Mouse (Mus musculus) midbrain, postnatal 0 days (tissue): ENCODE measurements around the gene Srms. TPM values are rescaled to one million over a fixed set of nuclear protein-coding genes. Genes with fewer than 3 reads are reported as not detected.

ENCODE experiments used
- ATAC-seq: fragments of 200-750 bp; cut with Nextera tagmentation; 2 replicates; pipeline ENCODE4 v1.8.0; 2017; ENCODE audit warnings: moderate number of reproducible peaks, mild to moderate bottlenecking, moderate TSS enrichment, moderate library complexity; ENCODE audit not compliant: low FRiP score
- DNase-seq: peaks from one replicate; pipeline ENCODE4 v3.0.0-alpha.2; 2015; ENCODE audit warnings: low spot score
- H3K27ac ChIP-seq: fragments of 300-500 bp; sonication (generic); 2 replicates; pipeline ENCODE4 v1.5.1; 2014; ENCODE audit warnings: low read depth, mild to moderate bottlenecking, low read length, mixed read lengths
- H3K27me3 ChIP-seq: fragments of 300-500 bp; sonication (generic); 2 replicates; pipeline ENCODE4 v1.6.1; 2014; ENCODE audit warnings: low read length, control low read depth, mixed read lengths; ENCODE audit not compliant: insufficient read depth
- H3K36me3 ChIP-seq: fragments of 300-500 bp; sonication (generic); 2 replicates; pipeline ENCODE4 v1.6.1; 2014; ENCODE audit warnings: low read length, control low read depth, mixed read lengths; ENCODE audit not compliant: insufficient read depth
- H3K4me1 ChIP-seq: fragments of 300-500 bp; sonication (generic); 2 replicates; pipeline ENCODE4 v1.6.1; 2014; ENCODE audit warnings: mild to moderate bottlenecking, control low read depth, antibody characterized with exemption, low read length, mixed read lengths; ENCODE audit not compliant: insufficient read depth
- H3K4me2 ChIP-seq: fragments of 300-500 bp; sonication (generic); 2 replicates; pipeline ENCODE4 v1.6.1; 2014; ENCODE audit warnings: low read depth, mild to moderate bottlenecking, low read length, mixed read lengths; ENCODE audit not compliant: poor library complexity, severe bottlenecking
- H3K4me3 ChIP-seq: fragments of 300-500 bp; sonication (generic); 2 replicates; pipeline ENCODE4 v1.5.1; 2014; ENCODE audit warnings: low read depth, mild to moderate bottlenecking, low read length, moderate library complexity
- H3K9ac ChIP-seq: fragments of 300-500 bp; sonication (generic); replicated peaks from 2 replicates; pipeline ENCODE4 v1.6.1; 2014; ENCODE audit warnings: mild to moderate bottlenecking, low read length, moderate library complexity, mixed read lengths; ENCODE audit not compliant: poor library complexity, severe bottlenecking
- H3K9me3 ChIP-seq: fragments of 300-500 bp; sonication (generic); 2 replicates; pipeline ENCODE4 v1.6.1; 2016; ENCODE audit warnings: low read length, control low read depth
- CTCF ChIP-seq: IDR thresholded peaks from 2 replicates; pipeline ENCODE4 v1.5.1; 2016; ENCODE audit warnings: antibody characterized with exemption, mild to moderate bottlenecking
- WGBS: fragments of 180-500 bp; shearing (Covaris S2); extraction: QIAGEN DNeasy Blood & Tissue Kit; methylation state at CpG from one replicate; pipeline ENCODE4 v1.1.7; 2014; 5-methylcytosine and 5-hydroxymethylcytosine counted together
- polyA plus RNA-seq: library from polyadenylated mRNA; unstranded; fragments of >200 nt; fragmentation: Nextera tagmentation; extraction: Ambion mirVana; gene quantifications from 2 replicates; pipeline ENCODE4 v1.2.1, GENCODE M21; 2015
- total RNA-seq: library from RNA; depleted of rRNA; stranded (reverse); fragments of >200 nt; gene quantifications from 2 replicates; pipeline ENCODE4 v1.2.3, GENCODE M21; 2014

The Srms gene
- total and polyA plus RNA-seq, 2 experiments from 2014 or later, result 0.10 to 0.11 TPM

DNA sequence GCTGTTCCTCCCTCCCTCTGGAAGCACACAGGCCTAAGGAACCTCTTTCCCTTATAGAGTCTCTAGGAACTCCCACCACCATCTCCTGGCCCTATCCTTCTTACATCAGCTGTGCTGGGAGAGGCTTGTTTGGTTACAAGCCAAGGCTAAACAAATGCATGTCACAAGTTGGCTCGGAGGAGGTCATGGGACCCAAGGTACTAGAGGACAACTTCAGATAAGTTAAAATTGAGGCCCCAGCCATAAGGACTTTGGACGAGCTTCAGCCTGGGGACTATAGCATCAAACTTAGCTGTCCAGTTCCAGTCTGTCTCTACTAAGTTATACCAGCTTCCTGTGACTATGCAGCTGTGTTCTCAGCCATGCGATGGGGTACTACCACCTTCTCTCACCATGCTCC is 14.1 kb upstream of the Srms start:
- Histone ChIP-seq H3K4me2 (no peak overlapping the region), H3K4me1 (no peaks in the 10 kb centered on the region), H3K9me3 (no peaks in the 10 kb centered on the region), H3K4me3 (no peak overlapping the region), H3K27me3 (no peaks in the 10 kb centered on the region), H3K27ac (no peak overlapping the region), H3K9ac (no peak overlapping the region), H3K36me3 (no peaks in the 10 kb centered on the region)
- 79% methylated on average over 3 of the region's 3 CpGs for WGBS
- ATAC-seq, result no peak
- no peak for TF ChIP-seq CTCF
- DNase-seq, result no peak

DNA sequence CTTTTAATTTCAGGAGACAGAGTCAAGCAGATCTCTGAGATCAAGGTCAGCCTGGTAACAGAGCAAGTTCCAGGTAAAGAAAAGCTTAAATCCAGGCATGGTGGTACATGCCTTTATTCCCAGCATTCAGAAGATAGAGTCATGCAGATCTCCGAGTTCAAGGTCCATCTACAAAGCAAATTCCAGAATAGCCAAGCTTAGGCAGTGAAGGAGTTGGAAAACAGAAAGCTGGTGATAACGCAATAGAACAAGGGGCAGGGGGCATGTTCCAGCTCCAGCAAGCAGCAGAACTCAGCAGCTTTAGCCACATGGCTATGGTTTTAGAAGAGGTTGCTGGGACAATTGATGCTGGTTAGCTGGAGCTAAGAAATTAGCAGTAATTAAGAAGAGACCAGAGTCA is 12.0 kb upstream of the Srms start:
- Histone ChIP-seq H3K4me1 (peaks cover 6% of the 10 kb centered on the region), H3K36me3 (no peaks in the 10 kb centered on the region), H3K4me3 (no peak overlapping the region), H3K9me3 (no peaks in the 10 kb centered on the region), H3K27ac (no peak overlapping the region), H3K4me2 (no peak overlapping the region), H3K27me3 (no peaks in the 10 kb centered on the region), H3K9ac (no peak overlapping the region)
- no peak for ATAC-seq
- no peak for TF ChIP-seq CTCF
- WGBS, result 90% methylated on average over 2 of the region's 2 CpGs
- DNase-seq, result no peak

DNA sequence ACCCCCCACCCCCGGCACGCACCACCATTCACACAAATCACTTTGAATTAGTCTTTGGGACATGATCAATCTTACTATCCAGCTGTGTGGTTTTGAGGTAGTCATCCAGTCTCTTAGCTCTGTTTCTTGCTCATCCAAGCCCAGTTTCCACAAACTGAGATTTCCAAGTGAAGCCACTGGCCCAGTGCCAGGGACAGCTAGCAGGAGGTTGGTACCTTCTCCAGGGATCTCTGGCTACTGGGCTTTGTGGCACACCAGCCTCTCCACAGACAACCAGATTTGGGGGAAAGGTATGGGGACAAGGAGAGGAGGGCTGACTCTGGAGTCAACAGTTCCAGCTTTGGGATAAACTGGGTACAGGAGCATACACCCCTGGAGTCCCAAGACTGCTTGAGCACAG is 7.4 kb upstream of the Srms start:
- H3K36me3 ChIP-seq, result no peaks in the 10 kb centered on the region
- peak overlapping the region; percentile 29; the same call in 1 of the 2 replicates for H3K9ac ChIP-seq
- H3K27ac ChIP-seq, result no peak overlapping the region
- no peaks in the 10 kb centered on the region for H3K9me3 ChIP-seq
- H3K4me3 ChIP-seq, result peak overlapping the region; percentile 22
- ATAC-seq (no peak), DNase-seq (no peak)
- WGBS, result 32% methylated on average over 2 of the region's 2 CpGs
- H3K4me2 ChIP-seq, result peak overlapping the region; percentile 52
- H3K4me1 ChIP-seq, result peaks cover 9% of the 10 kb centered on the region
- no peak for TF ChIP-seq CTCF
- H3K27me3 ChIP-seq, result no peaks in the 10 kb centered on the region

DNA sequence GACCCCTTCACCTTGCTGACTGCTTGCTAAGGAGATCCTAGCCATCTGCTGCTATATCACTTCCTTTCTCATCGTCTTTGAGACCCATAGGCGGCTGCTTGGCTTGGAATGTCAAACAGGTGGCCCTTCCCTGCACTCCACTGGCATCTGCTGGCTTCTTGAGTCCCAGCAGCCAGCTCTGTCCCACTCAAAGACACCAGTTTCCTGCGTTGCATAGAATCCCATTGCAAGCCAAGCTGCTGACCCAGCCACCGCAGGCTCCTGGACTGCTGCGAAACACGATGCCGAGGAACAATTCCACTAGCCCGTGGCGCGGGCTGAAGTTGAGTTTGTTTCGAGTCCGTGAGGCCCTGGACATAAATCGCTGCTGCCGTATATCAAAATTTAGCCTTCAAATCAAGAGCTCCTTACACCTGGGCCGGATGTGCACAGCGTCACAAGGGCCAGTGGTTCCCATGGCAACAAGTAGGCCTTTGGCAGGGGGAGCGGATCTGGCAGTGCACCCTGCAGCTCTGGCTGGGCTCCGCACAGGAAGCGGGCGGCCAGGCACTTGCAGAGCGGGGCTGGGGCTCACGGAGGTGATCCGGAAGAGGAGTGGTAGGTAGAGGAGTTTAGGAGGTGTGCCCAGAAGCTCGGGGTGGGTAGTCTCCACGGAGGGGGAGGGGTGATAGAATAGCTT is 6.7 kb upstream of the Srms start, which contains the start of gene Fndc11:
Gene Fndc11, plus strand, starts transcription at position 476 of the 679 bp plus-strand sequence.
- Histone ChIP-seq H3K9me3 (no peaks in the 10 kb centered on the region), H3K9ac (peak within 1 kb of the TSS; percentile 29; the same call in 1 of the 2 replicates), H3K4me3 (peak within 1 kb of the TSS; percentile 22), H3K4me2 (peak within 1 kb of the TSS; percentile 52), H3K27ac (peak within 1 kb of the TSS; percentile 43; the same call in 1 of the 2 replicates), H3K27me3 (no peaks in the 10 kb centered on the region), H3K4me1 (peaks cover 9% of the 10 kb centered on the region), H3K36me3 (no peaks in the 10 kb centered on the region)
- DNase-seq (peak; percentile 76), ATAC-seq (peak; percentile 92)
- WGBS, result 2% methylated on average over 25 of the region's 25 CpGs
- peak; percentile 56 for TF ChIP-seq CTCF

DNA sequence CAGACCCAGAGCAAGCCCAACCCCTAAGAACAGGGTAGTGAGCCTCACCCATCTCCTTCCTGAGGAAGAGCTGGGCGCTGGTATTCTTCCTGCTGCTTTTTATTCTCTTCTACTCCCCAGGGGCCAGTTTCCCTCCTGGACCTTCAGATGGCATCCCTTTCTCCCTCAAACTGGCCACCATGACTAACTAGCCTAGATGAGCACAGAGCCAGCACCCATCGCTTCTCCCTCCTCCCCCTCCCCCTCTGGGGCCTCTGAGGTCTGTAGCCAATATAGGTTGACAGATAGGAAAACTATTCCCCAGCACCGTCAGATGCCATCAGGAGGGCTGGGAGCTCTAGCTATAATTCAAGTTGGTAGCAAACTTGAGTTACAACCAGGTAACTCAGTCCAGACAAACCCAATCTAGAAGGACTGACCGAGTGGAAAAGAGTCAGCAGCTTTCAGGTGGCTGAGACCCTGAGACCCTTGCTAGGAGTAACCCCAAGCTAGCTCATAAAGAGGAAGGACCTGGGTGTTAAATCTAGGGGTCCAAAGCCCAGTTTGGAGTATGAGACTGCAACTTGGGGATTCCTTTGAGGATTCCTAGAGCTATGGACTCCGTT is 6.0 kb upstream of the Srms start:
- DNase-seq (no peak), ATAC-seq (peak; percentile 10; the same call in 1 of the 2 replicates)
- no peak for TF ChIP-seq CTCF
- Histone ChIP-seq H3K9me3 (no peaks in the 10 kb centered on the region), H3K4me2 (peak overlapping the region; percentile 52; the same call in 1 of the 2 replicates), H3K9ac (no peak overlapping the region), H3K4me3 (no peak overlapping the region), H3K36me3 (no peaks in the 10 kb centered on the region), H3K4me1 (peaks cover 9% of the 10 kb centered on the region), H3K27ac (peak overlapping the region; percentile 43; the same call in 1 of the 2 replicates), H3K27me3 (no peaks in the 10 kb centered on the region)
- 67% methylated on average over 5 of the region's 5 CpGs for WGBS

DNA sequence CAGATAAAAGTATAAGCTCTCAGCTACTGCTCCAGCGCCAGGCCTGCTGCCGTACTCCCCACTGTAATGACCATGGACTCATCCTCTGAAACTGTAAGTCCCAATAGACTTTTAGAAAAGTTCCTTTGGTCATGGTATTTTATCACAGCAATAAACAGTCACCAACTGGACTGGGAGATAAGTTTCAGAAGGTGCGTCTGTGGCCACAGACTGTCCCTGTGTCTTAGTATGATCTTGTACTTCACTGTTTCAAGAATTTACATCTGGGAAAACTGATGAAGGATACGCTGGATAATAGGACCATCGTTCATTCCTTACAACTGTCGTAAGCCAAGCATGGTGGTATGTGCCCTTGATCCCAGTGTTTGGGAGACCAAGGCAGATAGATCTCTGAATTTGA is 3.1 kb upstream of the Srms start:
- ATAC-seq (no peak), DNase-seq (no peak)
- Histone ChIP-seq H3K27ac (no peak overlapping the region), H3K9ac (no peak overlapping the region), H3K27me3 (peaks cover 26% of the 10 kb centered on the region), H3K4me2 (no peak overlapping the region), H3K9me3 (no peaks in the 10 kb centered on the region), H3K4me1 (peaks cover 9% of the 10 kb centered on the region), H3K36me3 (no peaks in the 10 kb centered on the region), H3K4me3 (no peak overlapping the region)
- TF ChIP-seq CTCF, result no peak
- 92% methylated on average over 6 of the region's 6 CpGs for WGBS
